Mouse (Mus musculus) CH12.LX (cell line): ENCODE results near the gene Rnf31. TPM values are rescaled to one million over a fixed set of nuclear protein-coding genes. Genes with fewer than 3 reads are reported as not detected.

ENCODE experiments used
- DNase-seq: peaks from one replicate; pipeline ENCODE4 v3.0.0-alpha.2; 2013; ENCODE audit errors: extremely low read depth
- H3K27ac ChIP-seq: 2 replicates; pipeline ENCODE4 v1.5.1; 2012; ENCODE audit warnings: low read depth, mild to moderate bottlenecking, control low read depth, moderate library complexity; ENCODE audit not compliant: insufficient read depth
- H3K27me3 ChIP-seq: replicated peaks from 2 replicates; pipeline ENCODE3; 2012; ENCODE audit warnings: inconsistent platforms
- H3K36me3 ChIP-seq, 2 experiments: replicated peaks in 1 of 2; 2 replicates each; pipeline versions ENCODE3 to v1.6.1; 2012; ENCODE audit warnings: inconsistent platforms in 1 of 2, low read length in 1 of 2, mild to moderate bottlenecking in 1 of 2, mixed read lengths in 1 of 2, moderate library complexity in 1 of 2; ENCODE audit not compliant: control insufficient read depth in 1 of 2, insufficient read depth in 1 of 2
- H3K4me1 ChIP-seq, 2 experiments: 2 replicates each; pipeline ENCODE4 v1.6.1; 2012; ENCODE audit warnings: inconsistent platforms in 1 of 2, moderate library complexity in 1 of 2; ENCODE audit not compliant: insufficient read depth in 2 of 2, control insufficient read depth in 1 of 2
- H3K4me2 ChIP-seq: 2 replicates; pipeline ENCODE4 v1.6.1; 2012; ENCODE audit warnings: low read depth, mild to moderate bottlenecking, control low read depth; ENCODE audit not compliant: poor library complexity, insufficient read depth, severe bottlenecking
- H3K4me3 ChIP-seq, 3 experiments: fragments of 150-350 bp in 1 of 3; sonication (generic) in 1 of 3; replicated peaks in 1 of 3; 2 replicates each; pipeline versions ENCODE3 to v1.5.1; 2011 to 2012; ENCODE audit warnings: low read depth in 2 of 3, low read length in 2 of 3, mild to moderate bottlenecking in 2 of 3, moderate library complexity in 2 of 3, control low read depth in 1 of 3, improper control_type of control experiment in 1 of 3, inconsistent platforms in 1 of 3, mixed read lengths in 1 of 3; ENCODE audit not compliant: poor library complexity in 1 of 3
- H3K79me2 ChIP-seq: replicated peaks from 2 replicates; pipeline ENCODE4 v1.6.1; 2012; ENCODE audit warnings: mild to moderate bottlenecking, moderate library complexity; ENCODE audit not compliant: control insufficient read depth, poor library complexity, insufficient read depth, severe bottlenecking; ENCODE audit errors: extremely low read depth
- H3K9ac ChIP-seq: 2 replicates; pipeline ENCODE4 v1.6.1; 2012; ENCODE audit warnings: low read depth, mild to moderate bottlenecking, control low read depth, moderate library complexity; ENCODE audit not compliant: insufficient read depth
- H3K9me3 ChIP-seq: replicated peaks from 2 replicates; pipeline ENCODE3; 2012; ENCODE audit warnings: low read length, inconsistent platforms, mixed read lengths
- CHD1 ChIP-seq: IDR thresholded peaks from 2 replicates; pipeline ENCODE4 v1.6.1; 2012; ENCODE audit warnings: low read depth, low read length, improper control_type of control experiment, inconsistent platforms
- CHD2 ChIP-seq: IDR thresholded peaks from 2 replicates; pipeline ENCODE4 v1.6.1; 2011; ENCODE audit warnings: low read length, improper control_type of control experiment
- CTCF ChIP-seq, 2 experiments: IDR thresholded peaks in 1 of 2; conservative IDR thresholded peaks in 1 of 2; 2 replicates each; pipeline ENCODE4 v1.5.1; 2011 to 2012; ENCODE audit warnings: low read depth in 2 of 2, low read length in 2 of 2, improper control_type of control experiment in 1 of 2, inconsistent platforms in 1 of 2, mild to moderate bottlenecking in 1 of 2, moderate library complexity in 1 of 2
- EP300 ChIP-seq: IDR thresholded peaks from 2 replicates; pipeline ENCODE4 v1.6.1; 2011; ENCODE audit warnings: low read length, improper control_type of control experiment
- GABPA ChIP-seq: IDR thresholded peaks from 2 replicates; pipeline ENCODE4 v1.6.1; 2012; ENCODE audit warnings: low read depth, low read length, improper control_type of control experiment, inconsistent platforms; ENCODE audit not compliant: insufficient replicate concordance
- IRF4 ChIP-seq: IDR thresholded peaks from 2 replicates; pipeline ENCODE4 v1.6.1; 2014; ENCODE audit warnings: low read depth, mild to moderate bottlenecking, inconsistent platforms, low read length, improper control_type of control experiment
- JUN ChIP-seq: IDR thresholded peaks from 2 replicates; pipeline ENCODE4 v1.6.1; 2011; ENCODE audit warnings: low read depth, mild to moderate bottlenecking, low read length, improper control_type of control experiment, moderate library complexity; ENCODE audit not compliant: insufficient read depth
- JUND ChIP-seq: conservative IDR thresholded peaks from 2 replicates; pipeline ENCODE4 v1.6.1; 2011; ENCODE audit warnings: low read depth, low read length, improper control_type of control experiment
- MAFK ChIP-seq: IDR thresholded peaks from 2 replicates; pipeline ENCODE4 v1.6.1; 2011; ENCODE audit warnings: low read length, improper control_type of control experiment; ENCODE audit not compliant: insufficient replicate concordance
- MAX ChIP-seq: IDR thresholded peaks from 2 replicates; pipeline ENCODE4 v1.6.1; 2011; ENCODE audit warnings: low read length, improper control_type of control experiment
- MAZ ChIP-seq: IDR thresholded peaks from 2 replicates; pipeline ENCODE4 v1.6.1; 2012; ENCODE audit warnings: low read depth, mild to moderate bottlenecking, inconsistent platforms, low read length, improper control_type of control experiment, moderate library complexity
- MEF2A ChIP-seq: IDR thresholded peaks from 2 replicates; pipeline ENCODE4 v1.6.1; 2014; ENCODE audit warnings: low read depth, mild to moderate bottlenecking, inconsistent platforms, low read length, improper control_type of control experiment, borderline replicate concordance
- MXI1 ChIP-seq: IDR thresholded peaks from 2 replicates; pipeline ENCODE4 v1.6.1; 2011; ENCODE audit warnings: mild to moderate bottlenecking, low read depth, low read length, improper control_type of control experiment
- MYC ChIP-seq: IDR thresholded peaks from 2 replicates; pipeline ENCODE4 v1.6.1; 2011; ENCODE audit warnings: low read depth, mild to moderate bottlenecking, improper control_type of control experiment, low read length
- POLR2A ChIP-seq: IDR thresholded peaks from 2 replicates; pipeline ENCODE4 v1.6.1; 2011; ENCODE audit warnings: low read depth, mild to moderate bottlenecking, improper control_type of control experiment, low read length
- SMC3 ChIP-seq: IDR thresholded peaks from 2 replicates; pipeline ENCODE4 v1.6.1; 2011; ENCODE audit warnings: low read depth, low read length, improper control_type of control experiment
- TBP ChIP-seq: conservative IDR thresholded peaks from 2 replicates; pipeline ENCODE4 v1.6.1; 2011; ENCODE audit warnings: low read depth, low read length, improper control_type of control experiment
- TCF12 ChIP-seq: IDR thresholded peaks from 2 replicates; pipeline ENCODE4 v1.6.1; 2014; ENCODE audit warnings: low read depth, mild to moderate bottlenecking, inconsistent platforms, low read length, improper control_type of control experiment
- UBTF ChIP-seq: IDR thresholded peaks from 2 replicates; pipeline ENCODE4 v1.6.1; 2012; ENCODE audit warnings: low read depth, mild to moderate bottlenecking, inconsistent platforms, low read length, improper control_type of control experiment, moderate library complexity
- ZKSCAN1 ChIP-seq: IDR thresholded peaks from 2 replicates; pipeline ENCODE4 v1.6.1; 2012; ENCODE audit warnings: low read depth, inconsistent platforms, low read length, improper control_type of control experiment, borderline replicate concordance
- ZNF384 ChIP-seq: IDR thresholded peaks from 2 replicates; pipeline ENCODE4 v1.6.1; 2012; ENCODE audit warnings: low read depth, low read length, improper control_type of control experiment, inconsistent platforms
- dilution Hi-C: fragments of 300-500 bp; cut with MboI; formaldehyde crosslinking; loops from 2 replicates; pipeline ENCODE4 v1.14.3; 2020; ENCODE audit warnings: low sequenced_read_pairs; ENCODE audit not compliant: extremely low pct_unique_long_range_greater_than_20kb, extremely low pct_ligation_motif_present
- in situ Hi-C: fragments of 300-500 bp; cut with MboI; formaldehyde crosslinking; loops from 3 replicates; pipeline ENCODE4 v1.14.3; 2019; ENCODE audit warnings: low sequenced_read_pairs, low pct_ligation_motif_present, low pct_unique_long_range_greater_than_20kb, mixed read lengths
- polyA plus RNA-seq: library from polyadenylated mRNA; unstranded; fragments of >175 nt; gene quantifications from 2 replicates; pipeline ENCODE4 v1.2.1, GENCODE M21; 2012; ENCODE audit warnings: low read depth; ENCODE audit not compliant: insufficient read length
- total RNA-seq, 2 experiments: library from RNA; depleted of rRNA; stranded (reverse); fragments of 300-350 nt in 1 of 2; fragments of >200 nt in 1 of 2; gene quantifications; 2 replicates each; pipeline ENCODE4 v1.2.3; 2012 to 2014

Rnf31 gene
- total and polyA plus RNA-seq, 3 experiments: 3.8 to 22.6 (median 15.9) TPM

DNA sequence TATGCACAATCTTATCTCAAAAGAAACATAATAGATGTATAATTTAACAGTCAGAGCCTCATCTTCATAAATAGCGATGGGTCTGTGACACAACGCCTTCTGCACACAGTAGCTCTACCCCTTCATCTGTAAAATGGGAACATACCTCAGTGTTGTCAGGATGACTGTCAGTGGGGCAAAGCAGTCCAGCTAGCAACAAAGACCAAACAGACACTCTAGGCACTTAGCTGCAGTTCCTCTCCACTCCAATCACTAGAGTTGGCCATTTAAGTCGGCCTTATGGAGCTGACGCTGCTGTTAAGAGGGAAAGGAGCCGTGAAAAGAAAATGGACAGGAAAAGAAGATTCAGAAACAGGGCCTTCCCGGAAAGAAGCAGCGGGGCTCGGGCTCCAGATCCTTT, 39.7 kb upstream of the Rnf31 start:
- no peak overlapping the region for H3K9ac ChIP-seq
- no peaks in the 10 kb centered on the region for H3K9me3 ChIP-seq
- H3K79me2 ChIP-seq: no peaks in the 10 kb centered on the region
- peaks cover 29 to 46% of the 10 kb centered on the region in 2 experiments for H3K36me3 ChIP-seq
- dilution Hi-C loops: no loop called here
- TF ChIP-seq IRF4 (no peak), JUN (no peak), CTCF (conservative IDR thresholded peaks at IDR 0.05 in 1 of 2, IDR thresholded peaks at IDR 0.05 in 1 of 2; ENCODE audit: low read depth in 2 of 2, low read length in 2 of 2) (no peak), TBP (no peak), CHD1 (no peak), MAFK (no peak), GABPA (no peak), SMC3 (no peak), POLR2A (no peak), UBTF (no peak), JUND (no peak), CHD2 (no peak), MAZ (no peak), ZKSCAN1 (no peak), MAX (no peak), EP300 (no peak), MXI1 (no peak), MYC (no peak), TCF12 (no peak), MEF2A (no peak)
- no peak overlapping the region for H3K4me2 ChIP-seq
- H3K4me3 ChIP-seq: no peak overlapping the region
- no peak for DNase-seq
- no peak overlapping the region for H3K27ac ChIP-seq
- no peaks in the 10 kb centered on the region for H3K27me3 ChIP-seq
- H3K4me1 ChIP-seq: peaks cover 0 to 9% of the 10 kb centered on the region in 2 experiments; a peak in 2 of 4 replicates
- in situ Hi-C loops: no loop called here

DNA sequence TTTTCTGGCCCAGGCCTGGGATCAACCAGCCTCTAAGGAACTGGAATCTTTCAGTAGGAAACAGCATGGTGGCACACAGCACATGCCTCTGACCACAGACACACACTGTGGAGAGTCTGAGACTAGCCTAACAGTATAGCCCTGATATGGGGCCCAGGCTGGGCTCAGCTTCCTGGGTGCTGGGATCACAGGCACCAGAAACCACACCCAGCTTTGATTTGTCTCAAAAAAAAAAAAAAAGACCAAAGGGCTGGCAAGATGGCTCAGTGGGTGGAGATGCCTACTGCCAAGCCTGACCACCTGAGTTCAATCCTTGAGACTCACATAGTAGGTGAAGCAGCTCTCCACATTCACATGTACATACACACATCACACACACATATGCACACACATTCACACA, 36.9 kb upstream of the Rnf31 start:
- Histone ChIP-seq H3K4me2 (no peak overlapping the region), H3K79me2 (peaks cover 3% of the 10 kb centered on the region; the same call in 1 of the 2 replicates), H3K4me1 (peaks cover 2 to 22% of the 10 kb centered on the region in 2 experiments; a peak in 3 of 4 replicates), H3K9ac (no peak overlapping the region), H3K27me3 (no peaks in the 10 kb centered on the region), H3K4me3 (no peak overlapping the region), H3K36me3 (peaks cover 4 to 17% of the 10 kb centered on the region in 2 experiments), H3K27ac (no peak overlapping the region), H3K9me3 (no peaks in the 10 kb centered on the region)
- dilution Hi-C loops: no loop called here
- DNase-seq: no peak
- in situ Hi-C loops: no loop called here
- TF ChIP-seq UBTF: no peak
- peak; percentile 21; the same call in 1 of the 2 replicates for TF ChIP-seq ZNF384
- TF ChIP-seq, all 38 proteins: peak for 1
